Mouse (Mus musculus): ENCODE results near the gene Radil.

Radil gene

GRCm38 (mm10) chr5:142448623-142449022 is 102.3 kb downstream of the Radil start:
- DNase-seq (ENCODE audit: low read depth, low spot score) = no peak

- DNase-seq (ENCODE audit: low read depth, low spot score) = peak; percentile 96
Measured at GRCm38 (mm10) chr5:142448076-142448475, 102.8 kb downstream of the Radil start.

- DNase-seq (ENCODE audit: low read depth, low spot score) = no peak
Measured at GRCm38 (mm10) chr5:142445709-142446108, 105.2 kb downstream of the Radil start.

- no peak for DNase-seq (ENCODE audit: low read depth, low spot score)
Measured at GRCm38 (mm10) chr5:142444791-142445531, 105.9 kb downstream of the Radil start.

GRCm38 (mm10) chr5:142443994-142444393 is 106.9 kb downstream of the Radil start:
- no peak for DNase-seq (ENCODE audit: low read depth, low spot score)

GRCm38 (mm10) chr5:142443514-142443913 is 107.4 kb downstream of the Radil start:
- no peak for DNase-seq (ENCODE audit: low read depth, low spot score)

GRCm38 (mm10) chr5:142442045-142442440 is 108.9 kb downstream of the Radil start:
- DNase-seq (ENCODE audit: low read depth, low spot score) = no peak

GRCm38 (mm10) chr5:142441332-142442044 is 109.4 kb downstream of the Radil start:
- no peak for DNase-seq (ENCODE audit: low read depth, low spot score)

GRCm38 (mm10) chr5:142440451-142441147 is 110.3 kb downstream of the Radil start:
- peak; percentile 85 for DNase-seq (ENCODE audit: low read depth, low spot score)

- DNase-seq (ENCODE audit: low read depth, low spot score) = peak; percentile 26
Measured at GRCm38 (mm10) chr5:142439911-142440432, 110.9 kb downstream of the Radil start.

GRCm38 (mm10) chr5:142438380-142438938 is 112.4 kb downstream of the Radil start:
- no peak for DNase-seq (ENCODE audit: low read depth, low spot score)

- no peak for DNase-seq (ENCODE audit: low read depth, low spot score)
Measured at GRCm38 (mm10) chr5:142435736-142436135, 115.2 kb downstream of the Radil start.
